Mouse (Mus musculus): ENCODE measurements at regions not wholly inside any gene's neighbourhood (a gene's known extent, or its start where the extent isn't known, plus 50 kb on each side); places are given as distances from the start of the nearest gene placed in this dataset.

GRCm38 (mm10) chr16:89674159-89674902 is 103.3 kb upstream of the Krtap11-1 start:
- Histone ChIP-seq H3K4me3 (no peak overlapping the region), H3K27ac (no peak overlapping the region)
- no peak for TF ChIP-seq CTCF (conservative IDR thresholded peaks at IDR 0.05)
- no peak for DNase-seq (ENCODE audit: low spot score in 2 of 2)

GRCm38 (mm10) chr16:89671188-89671726 is 100.3 kb upstream of the Krtap11-1 start:
- DNase-seq (ENCODE audit: low spot score in 2 of 2), result no peak
- no peak overlapping the region for H3K4me3 ChIP-seq
- TF ChIP-seq CTCF (conservative IDR thresholded peaks at IDR 0.05), result no peak
- H3K27ac ChIP-seq, result no peak overlapping the region

- TF ChIP-seq CTCF (conservative IDR thresholded peaks at IDR 0.05), result no peak
- no peak for DNase-seq (ENCODE audit: low spot score in 2 of 2)
- no peak overlapping the region for H3K4me3 ChIP-seq
- H3K27ac ChIP-seq, result no peak overlapping the region
Observed at GRCm38 (mm10) chr16:89660071-89660470, 89.1 kb upstream of the Krtap11-1 start.

GRCm38 (mm10) chr16:89656036-89656435 is 85.1 kb upstream of the Krtap11-1 start:
- no peak for TF ChIP-seq CTCF (conservative IDR thresholded peaks at IDR 0.05)
- no peak overlapping the region for H3K27ac ChIP-seq
- H3K4me3 ChIP-seq, result no peak overlapping the region
- DNase-seq (ENCODE audit: low spot score in 2 of 2), result no peak

- TF ChIP-seq CTCF (conservative IDR thresholded peaks at IDR 0.05), result no peak
- H3K27ac ChIP-seq, result no peak overlapping the region
- no peak overlapping the region for H3K4me3 ChIP-seq
- DNase-seq (ENCODE audit: low spot score in 2 of 2), result no peak
Observed at GRCm38 (mm10) chr16:89648651-89649050, 77.7 kb upstream of the Krtap11-1 start.

- Histone ChIP-seq H3K27ac (no peak overlapping the region), H3K4me3 (no peak overlapping the region)
- no peak for DNase-seq (ENCODE audit: low spot score in 2 of 2)
- no peak for TF ChIP-seq CTCF (conservative IDR thresholded peaks at IDR 0.05)
Observed at GRCm38 (mm10) chr16:89633917-89634601, 63.1 kb upstream of the Krtap11-1 start.

GRCm38 (mm10) chr16:89632114-89632622 is 61.2 kb upstream of the Krtap11-1 start:
- Histone ChIP-seq H3K4me3 (no peak overlapping the region), H3K27ac (no peak overlapping the region)
- DNase-seq (ENCODE audit: low spot score in 2 of 2), result no peak
- TF ChIP-seq CTCF (conservative IDR thresholded peaks at IDR 0.05), result no peak

- no peak for TF ChIP-seq CTCF (conservative IDR thresholded peaks at IDR 0.05)
- DNase-seq (ENCODE audit: low spot score in 2 of 2), result no peak
Observed at GRCm38 (mm10) chr16:89631396-89632113, 60.6 kb upstream of the Krtap11-1 start.

GRCm38 (mm10) chr16:89625710-89626109 is 54.7 kb upstream of the Krtap11-1 start:
- no peak for TF ChIP-seq CTCF (conservative IDR thresholded peaks at IDR 0.05)
- no peak for DNase-seq (ENCODE audit: low spot score in 2 of 2)
- Histone ChIP-seq H3K4me3 (no peak overlapping the region), H3K27ac (no peak overlapping the region)

More at GRCm38 (mm10) chr16:89631396-89632113, 60.6 kb upstream of the Krtap11-1 start:
- H3K4me3 ChIP-seq, result no peak overlapping the region
- no peak overlapping the region for H3K27ac ChIP-seq

- Histone ChIP-seq H3K27ac (no peak overlapping the region), H3K4me3 (no peak overlapping the region)
- DNase-seq (ENCODE audit: low spot score in 2 of 2), result no peak
- TF ChIP-seq CTCF (conservative IDR thresholded peaks at IDR 0.05), result no peak
Observed at GRCm38 (mm10) chr16:89625253-89625652, 54.3 kb upstream of the Krtap11-1 start.
